Mouse (Mus musculus) c-Kit-positive CD71-positive TER-119-negative erythroid progenitor cells, embryonic 14.5 days (primary cell): ENCODE measurements around the gene Ubqln5.

Experiments used
- DNase-seq: peaks from one replicate; pipeline ENCODE4 v3.0.0-alpha.2; 2013; ENCODE audit warnings: low read depth

The Ubqln5 gene

DNA sequence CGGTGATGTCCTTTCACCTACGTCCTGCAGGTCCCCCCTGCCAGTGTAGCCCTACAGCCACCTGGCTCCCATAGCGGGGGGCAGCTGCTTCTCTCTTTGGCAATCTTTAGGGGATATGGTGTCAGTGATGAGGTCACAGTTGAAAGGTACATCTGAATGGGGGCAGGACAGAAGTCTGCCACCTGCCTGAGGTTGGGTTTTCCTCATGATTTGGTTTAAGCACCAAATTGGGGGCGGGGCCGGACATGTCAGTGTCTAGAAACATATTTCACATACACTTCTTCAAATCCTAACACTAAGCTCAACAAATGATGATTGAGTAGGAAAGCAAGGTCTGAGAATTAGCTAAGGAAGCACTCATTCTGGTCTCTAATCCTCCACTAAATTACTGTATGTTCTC is at the start of gene Ubqln5:
TSS of gene Ubqln5 (minus strand) at position 101 of the 400 bp plus-strand sequence.
- DNase-seq: no peak

DNA sequence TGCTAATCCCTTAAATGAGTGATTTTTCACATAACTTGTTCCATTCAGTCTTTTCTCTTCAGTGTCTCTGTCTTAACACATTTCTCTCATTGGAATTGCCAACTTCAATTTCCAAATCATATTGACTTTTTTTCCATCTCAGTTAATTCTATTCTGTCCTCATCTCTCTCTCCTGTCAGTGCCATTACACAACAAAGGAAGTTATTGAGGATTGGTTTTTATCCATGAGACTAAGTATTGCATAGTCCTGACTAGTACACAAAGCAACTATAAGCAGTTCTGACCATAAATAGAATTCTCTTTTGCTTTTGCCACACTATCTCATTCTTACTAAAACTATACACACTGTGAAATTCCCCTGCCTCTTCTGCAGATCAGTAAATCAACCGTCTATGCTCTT is 49.4 kb upstream of the Ubqln5 start:
- DNase-seq: no peak

DNA sequence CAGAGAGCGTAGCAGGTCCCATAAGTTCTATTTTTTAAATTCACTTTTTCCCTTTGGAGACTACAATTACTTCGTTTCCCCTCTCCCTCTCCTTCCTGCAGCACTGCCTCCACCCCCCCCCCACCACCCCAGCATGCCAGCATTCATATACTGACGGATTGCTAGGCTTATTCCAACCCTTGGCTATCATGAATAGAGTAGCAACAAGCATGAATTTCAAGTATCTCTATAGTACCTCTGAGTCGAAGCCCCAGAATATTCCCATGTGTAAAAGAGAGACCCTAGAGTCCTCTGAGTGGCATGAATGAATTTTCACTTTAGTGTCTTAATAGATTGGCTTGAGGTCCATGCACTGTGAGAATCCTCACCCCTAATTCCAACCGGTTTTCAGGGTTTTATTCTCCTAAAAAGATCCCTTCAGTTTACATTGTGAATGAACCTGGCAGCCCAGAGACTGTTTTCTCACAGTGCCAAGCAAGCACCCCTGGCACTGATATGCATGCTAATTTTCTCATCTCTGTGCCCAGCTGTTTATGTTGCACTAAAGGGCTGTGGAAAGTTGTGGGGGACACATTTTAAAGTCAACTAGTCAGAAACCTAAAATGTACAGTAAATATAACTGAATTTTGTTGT is 48.9 kb upstream of the Ubqln5 start:
- no peak for DNase-seq

DNA sequence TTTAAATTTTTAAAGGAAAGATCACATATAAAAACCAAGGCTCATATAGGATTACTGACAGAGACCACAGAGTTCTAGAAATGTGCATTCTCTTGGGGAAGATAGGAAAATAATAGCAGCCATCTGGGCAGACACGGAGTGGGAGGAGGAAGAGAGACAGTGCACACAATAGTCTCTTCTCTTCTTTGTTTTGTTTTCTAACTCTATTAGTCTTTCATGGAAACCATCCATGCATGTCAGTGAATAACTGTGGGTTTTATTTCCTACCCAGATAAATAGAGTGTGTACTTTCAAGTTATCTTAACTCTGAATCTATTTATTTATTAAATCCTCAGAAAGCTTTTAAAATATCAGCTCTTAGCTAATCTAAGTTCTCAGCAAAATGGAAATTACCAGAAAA is 45.5 kb upstream of the Ubqln5 start:
- no peak for DNase-seq

DNA sequence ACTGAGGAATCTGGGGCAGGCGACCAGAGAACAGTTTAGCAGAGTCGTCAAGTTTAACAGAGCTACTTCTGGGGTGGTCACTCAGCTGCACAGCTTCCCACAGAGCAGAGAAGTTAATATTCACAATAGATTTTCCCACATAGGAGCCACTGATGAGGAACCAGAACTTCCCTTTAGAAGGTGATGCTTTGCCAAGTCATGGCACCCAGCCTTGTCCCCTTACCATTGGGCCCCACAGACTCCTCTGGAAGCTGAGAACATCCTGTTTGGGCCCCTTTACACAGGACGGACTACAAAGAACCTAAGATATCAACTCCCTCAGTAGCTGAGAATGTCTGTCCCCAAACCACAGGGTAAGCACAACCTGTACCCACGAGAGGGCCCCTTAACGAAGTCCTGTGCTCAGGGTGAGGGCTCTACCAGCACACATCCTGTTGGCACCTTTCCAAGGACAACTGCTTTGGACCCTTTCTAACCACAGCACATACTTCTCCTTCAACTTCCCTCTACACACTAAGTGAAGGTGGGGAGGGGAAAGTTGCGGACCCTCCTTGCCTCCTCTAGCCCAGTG is 40.1 kb upstream of the Ubqln5 start:
- no peak for DNase-seq

DNA sequence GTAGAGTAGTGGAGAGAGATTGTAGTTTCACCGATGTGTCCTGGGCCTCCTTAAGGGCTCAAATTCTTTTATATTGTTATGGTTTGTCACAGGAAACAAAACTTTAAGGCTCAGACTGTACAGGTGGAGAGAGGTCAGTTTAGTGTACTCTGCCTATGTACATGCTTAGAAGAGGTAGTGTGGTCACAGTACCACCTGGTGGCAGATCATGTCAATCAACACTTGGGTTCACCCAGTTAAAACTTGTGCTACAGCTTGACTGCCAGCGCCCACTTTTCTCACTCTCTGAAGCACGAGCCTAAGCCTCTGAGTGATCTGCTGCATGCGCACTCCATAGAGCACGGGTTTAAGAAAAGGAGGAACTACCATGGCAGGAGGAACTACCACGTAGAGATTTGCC is 37.5 kb upstream of the Ubqln5 start:
- no peak for DNase-seq

DNA sequence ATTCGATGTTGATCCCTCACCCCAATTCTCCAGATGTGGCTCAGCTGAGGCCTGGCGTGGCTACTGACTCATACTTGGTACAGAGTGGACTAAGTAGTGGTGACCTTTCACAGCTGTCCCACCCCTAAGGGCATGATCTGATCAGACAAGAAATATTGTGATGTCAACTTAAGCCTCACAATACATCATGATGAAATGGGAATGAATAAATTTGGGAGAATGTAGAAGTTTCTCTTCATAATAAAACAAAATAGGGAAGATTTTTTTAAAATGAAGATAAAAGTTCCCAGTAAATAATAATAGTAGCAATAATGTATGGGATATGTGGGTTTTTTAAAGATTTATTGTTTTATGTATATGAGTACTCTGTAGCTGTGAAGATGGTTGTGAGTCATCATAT is 20.8 kb upstream of the Ubqln5 start, which contains the start of gene Ubqlnl:
TSS of gene Ubqlnl (minus strand) at position 101 of the 400 bp plus-strand sequence.
- DNase-seq: no peak

DNA sequence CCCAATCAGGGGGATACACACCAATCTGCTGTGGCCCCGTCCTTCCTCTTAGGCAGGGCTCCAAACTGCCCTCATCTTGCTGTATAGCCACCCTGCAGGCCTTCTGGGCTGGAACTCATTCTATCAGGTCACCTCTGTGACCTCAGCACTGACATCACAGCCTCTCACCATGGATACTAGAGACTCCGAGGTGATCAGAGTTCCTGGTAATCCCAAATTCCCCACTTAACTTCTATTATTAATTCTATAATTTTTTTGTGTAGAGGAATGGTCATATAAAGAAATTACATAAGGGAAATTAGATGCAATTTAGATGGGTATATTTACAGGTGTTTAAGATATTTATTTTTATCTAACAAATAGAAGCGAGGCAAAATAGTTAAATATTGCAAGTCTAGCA is 13.6 kb upstream of the Ubqln5 start, which contains the start of gene Ubqln3:
TSS of gene Ubqln3 (minus strand) at position 101 of the 400 bp plus-strand sequence.
- DNase-seq: no peak

DNA sequence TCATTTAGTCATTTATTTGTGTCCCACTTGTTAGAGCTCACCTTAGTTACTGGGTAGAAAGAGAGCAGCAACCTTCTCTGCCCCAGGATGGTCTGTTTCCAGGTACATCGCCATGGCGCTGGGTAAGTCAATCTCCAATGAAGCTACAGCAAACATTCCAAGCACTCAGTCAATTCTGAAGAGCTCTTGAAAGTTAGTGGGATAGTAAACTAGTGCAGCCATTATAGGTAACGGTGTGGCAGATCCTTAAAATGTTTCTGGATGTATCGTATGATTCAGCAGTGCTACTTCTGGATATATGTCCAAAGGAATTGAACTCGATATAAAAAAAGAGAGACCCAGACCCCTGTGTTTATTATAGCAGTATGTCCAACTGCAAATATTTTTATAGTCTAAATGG is 7.7 kb upstream of the Ubqln5 start, which contains the start of gene Olfr643:
TSS of gene Olfr643 (minus strand) at position 101 of the 400 bp plus-strand sequence.
- DNase-seq: no peak

DNA sequence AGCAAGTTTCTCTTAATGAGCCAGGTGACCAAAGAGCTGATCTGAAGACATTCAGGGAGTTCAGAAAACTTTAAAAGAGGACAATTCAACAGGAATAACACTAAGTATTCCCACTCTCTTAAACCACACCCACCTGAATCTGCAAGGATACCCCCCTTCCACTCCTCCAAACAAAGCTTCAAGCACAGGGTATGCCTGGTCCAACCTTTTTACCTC is 25.0 kb downstream of the Ubqln5 start, which contains the start of gene Olfr646:
TSS of gene Olfr646 (plus strand) at position 117 of the 216 bp plus-strand sequence.
- DNase-seq: no peak

DNA sequence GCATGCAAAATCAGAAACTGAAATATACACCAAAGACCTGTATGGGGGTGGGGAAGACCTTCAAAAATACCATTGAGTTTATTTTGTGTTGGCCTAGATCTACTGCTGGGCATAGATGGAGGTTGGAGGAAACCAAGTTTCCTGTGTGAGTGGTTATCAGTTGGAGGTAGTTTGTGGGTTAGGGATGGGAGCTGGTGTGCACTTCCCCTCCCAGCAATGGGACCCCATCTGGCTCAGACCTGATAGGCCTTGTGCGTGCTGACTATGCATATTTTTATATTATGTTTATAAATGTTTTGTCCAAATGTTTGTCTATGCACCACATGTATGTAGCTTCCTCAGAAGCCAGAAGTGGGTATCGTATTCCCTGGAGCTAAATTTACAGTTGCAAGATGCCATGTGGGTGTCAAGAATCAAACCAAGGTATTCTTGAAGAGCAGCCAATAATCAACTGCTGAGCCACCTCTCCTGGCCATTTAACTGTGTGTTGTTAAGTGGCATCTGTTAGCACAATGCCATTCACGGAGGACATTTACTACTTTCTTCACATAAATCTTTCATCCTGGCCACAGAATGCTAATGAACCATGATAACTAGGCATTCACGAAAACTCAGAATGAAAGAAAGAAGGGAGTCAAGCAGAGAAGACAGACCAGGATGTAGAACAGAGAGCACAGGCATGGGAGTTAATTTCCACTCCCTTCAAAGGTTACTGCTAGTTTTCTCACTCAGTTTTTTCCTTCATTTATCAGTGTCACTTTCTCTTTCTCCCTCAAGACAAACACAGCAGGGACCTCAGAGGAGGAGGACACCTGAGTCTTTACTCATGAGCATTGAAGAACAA is 25.5 kb downstream of the Ubqln5 start:
- no peak for DNase-seq

DNA sequence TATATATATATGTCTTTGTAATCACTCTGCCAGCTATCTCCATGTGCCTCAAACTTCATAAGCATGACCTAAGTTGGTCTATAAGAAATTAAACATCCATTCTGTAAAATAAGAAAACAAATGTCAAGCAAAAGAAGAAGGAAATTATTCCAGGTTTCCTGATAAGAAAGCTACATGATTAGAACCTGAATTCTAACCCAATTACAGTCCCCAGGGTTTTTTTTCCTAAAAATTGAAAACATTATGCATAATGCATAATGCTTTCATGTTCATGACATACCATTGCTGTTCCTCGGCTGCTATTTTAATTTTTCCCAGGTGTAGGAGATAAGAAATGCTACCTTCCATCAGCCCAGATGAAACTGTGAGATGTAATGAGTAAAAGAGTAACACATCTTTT is 44.3 kb downstream of the Ubqln5 start, which contains the start of gene Olfr645:
TSS of gene Olfr645 (minus strand) at position 101 of the 400 bp plus-strand sequence.
- no peak for DNase-seq
